Mouse (Mus musculus) forebrain, embryonic 14.5 days (tissue): ENCODE data around the gene Sdhb. TPM values are rescaled to one million over a fixed set of nuclear protein-coding genes. Genes with fewer than 3 reads are reported as not detected.
A peak's percentile ranks its signal among the peaks of the same experiment; 100 is the strongest.

Experiments used
- ATAC-seq: fragments of 200-750 bp; cut with Nextera tagmentation; 2 replicates; pipeline ENCODE4 v1.8.0; 2017; ENCODE audit warnings: mild to moderate bottlenecking, moderate library complexity
- DNase-seq: peaks from one replicate; pipeline ENCODE4 v3.0.0-alpha.2; 2015; ENCODE audit warnings: low spot score
- H3K27ac ChIP-seq: fragments of 300-500 bp; sonication (generic); 2 replicates; pipeline ENCODE4 v1.5.1; 2014; ENCODE audit warnings: low read depth, mild to moderate bottlenecking, control low read depth, low read length, moderate library complexity
- H3K27me3 ChIP-seq: fragments of 300-500 bp; sonication (generic); replicated peaks from 2 replicates; pipeline ENCODE4 v1.6.1; 2014; ENCODE audit warnings: low read length, control low read depth, mixed read lengths; ENCODE audit not compliant: control insufficient read depth, insufficient read depth
- H3K36me3 ChIP-seq: fragments of 300-500 bp; sonication (generic); 2 replicates; pipeline ENCODE4 v1.6.1; 2014; ENCODE audit warnings: low read length, control low read depth; ENCODE audit not compliant: control insufficient read depth, insufficient read depth
- H3K4me1 ChIP-seq: fragments of 300-500 bp; sonication (generic); 2 replicates; pipeline ENCODE4 v1.6.1; 2014; ENCODE audit warnings: antibody characterized with exemption, low read length, control low read depth; ENCODE audit not compliant: control insufficient read depth, insufficient read depth
- H3K4me2 ChIP-seq: fragments of 300-500 bp; sonication (generic); 2 replicates; pipeline ENCODE4 v1.6.1; 2014; ENCODE audit warnings: mild to moderate bottlenecking, control low read depth, low read length
- H3K4me3 ChIP-seq: fragments of 300-500 bp; sonication (generic); 2 replicates; pipeline ENCODE4 v1.5.1; 2014; ENCODE audit warnings: low read depth, low read length, control low read depth
- H3K9ac ChIP-seq: fragments of 300-500 bp; sonication (generic); 2 replicates; pipeline ENCODE4 v1.6.1; 2014; ENCODE audit warnings: mild to moderate bottlenecking, low read length, control low read depth, moderate library complexity
- H3K9me3 ChIP-seq: fragments of 300-500 bp; sonication (generic); replicated peaks from 2 replicates; pipeline ENCODE4 v1.6.1; 2016; ENCODE audit warnings: low read length, control low read depth, mixed read lengths; ENCODE audit not compliant: control insufficient read depth
- WGBS: fragments of 180-500 bp; shearing (Covaris S2); extraction: QIAGEN DNeasy Blood & Tissue Kit; methylation state at CpG from one replicate; pipeline ENCODE4 v1.1.7; 2014; 5-methylcytosine and 5-hydroxymethylcytosine counted together
- polyA plus RNA-seq: library from polyadenylated mRNA; unstranded; fragments of >200 nt; fragmentation: Nextera tagmentation; extraction: Ambion mirVana; gene quantifications from 2 replicates; pipeline ENCODE4 v1.2.1, GENCODE M21; 2014

Gene Sdhb
- 508 and 541 TPM in 2 replicates for polyA plus RNA-seq

DNA sequence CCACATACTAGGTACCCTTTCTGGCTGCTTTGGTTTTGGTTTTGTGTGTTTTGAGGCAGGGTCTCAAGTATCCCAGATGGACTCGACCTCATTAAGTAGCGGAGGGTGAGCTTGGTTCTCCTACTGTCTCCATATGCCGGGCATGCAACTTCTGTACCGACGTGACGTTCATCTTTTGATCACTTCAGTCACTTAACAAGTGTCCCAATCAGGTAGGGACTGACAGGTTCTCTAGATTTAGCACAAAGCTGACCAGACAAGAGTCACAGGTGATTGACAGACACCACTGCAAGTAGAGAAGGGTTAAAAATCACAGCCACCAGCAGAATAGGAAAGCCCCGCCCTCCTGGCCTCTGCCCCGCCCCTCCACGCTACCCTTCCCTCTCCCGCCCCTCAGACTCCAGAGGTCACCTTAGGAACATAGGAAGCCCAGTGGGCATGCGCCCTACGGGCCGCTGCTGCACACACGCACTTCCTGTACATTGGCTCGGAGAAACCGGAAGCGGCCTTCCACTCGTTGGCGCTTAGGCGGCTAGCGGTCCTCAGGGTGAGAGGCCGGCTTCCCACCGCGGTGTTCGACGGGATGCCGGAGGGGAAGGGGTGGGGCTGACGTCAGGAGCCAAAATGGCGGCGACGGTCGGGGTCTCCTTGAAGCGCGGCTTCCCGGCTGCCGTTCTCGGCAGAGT, at the start of gene Sdhb:
TSS of gene Sdhb (plus strand) at position 423 of the 686 bp plus-strand sequence.
- peak within 1 kb of the TSS; percentile 59 for H3K4me3 ChIP-seq
- DNase-seq (peak; percentile 99), ATAC-seq (peak; percentile 95)
- H3K36me3 ChIP-seq: no peaks in the 10 kb centered on the region
- H3K4me2 ChIP-seq: peak within 1 kb of the TSS; percentile 98
- no peaks in the 10 kb centered on the region for H3K27me3 ChIP-seq
- H3K27ac ChIP-seq: peak within 1 kb of the TSS; percentile 28
- peaks cover 15% of the 10 kb centered on the region for H3K4me1 ChIP-seq
- no peaks in the 10 kb centered on the region for H3K9me3 ChIP-seq
- peak within 1 kb of the TSS; percentile 74 for H3K9ac ChIP-seq
- 2% methylated on average over 37 of the region's 37 CpGs for WGBS

- no peak overlapping the region for H3K9ac ChIP-seq
- ATAC-seq (no peak), DNase-seq (no peak)
- H3K9me3 ChIP-seq: no peaks in the 10 kb centered on the region
- no peak overlapping the region for H3K4me3 ChIP-seq
- H3K27me3 ChIP-seq: peaks cover 9% of the 10 kb centered on the region; the same call in 1 of the 2 replicates
- 0 out of 2 replicates have a peak, but pooled peaks cover 2% of the 10 kb centered on the region for H3K4me1 ChIP-seq
- H3K27ac ChIP-seq: no peak overlapping the region
- no peaks in the 10 kb centered on the region for H3K36me3 ChIP-seq
- WGBS: 92% methylated on average over 9 of the region's 9 CpGs
- no peak overlapping the region for H3K4me2 ChIP-seq
Measured at GRCm38 (mm10) chr4:140911416-140911815, 49.6 kb upstream of the Sdhb start.

DNA sequence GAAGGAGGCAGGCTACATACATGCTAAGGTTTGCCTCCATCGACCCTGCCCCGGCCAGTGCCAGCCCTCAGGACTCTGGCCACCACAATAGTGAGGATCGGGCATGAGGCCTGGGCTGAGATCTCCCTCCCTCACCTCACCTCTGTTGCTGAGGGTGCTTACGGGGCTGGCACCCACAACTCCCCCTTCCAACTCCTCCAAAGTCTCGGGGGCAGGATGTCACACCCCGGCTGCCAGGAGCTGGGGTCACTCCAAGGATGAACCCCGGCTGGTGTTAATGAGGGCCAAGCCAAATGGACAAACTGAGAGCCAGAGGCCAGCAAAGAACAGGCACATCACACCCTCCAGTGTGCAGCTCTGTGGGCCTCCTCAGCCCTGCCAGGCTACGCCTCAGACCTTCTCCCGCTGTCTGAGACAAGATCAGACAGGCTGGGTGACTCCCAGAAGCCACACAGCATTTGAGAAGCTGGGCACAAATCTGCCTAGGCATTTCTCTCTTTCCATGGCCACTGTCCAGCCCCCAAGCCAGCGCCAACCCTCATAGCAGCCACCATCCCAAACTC, 48.7 kb upstream of the Sdhb start:
- no peak for DNase-seq
- H3K4me3 ChIP-seq: no peak overlapping the region
- WGBS: 85% methylated on average over 10 of the region's 10 CpGs
- peaks cover 5% of the 10 kb centered on the region; the same call in 1 of the 2 replicates for H3K27me3 ChIP-seq
- no peaks in the 10 kb centered on the region for H3K9me3 ChIP-seq
- 0 out of 2 replicates have a peak, but pooled peaks cover 2% of the 10 kb centered on the region for H3K4me1 ChIP-seq
- ATAC-seq: no peak
- no peak overlapping the region for H3K9ac ChIP-seq
- H3K4me2 ChIP-seq: no peak overlapping the region
- H3K27ac ChIP-seq: no peak overlapping the region
- H3K36me3 ChIP-seq: no peaks in the 10 kb centered on the region

DNA sequence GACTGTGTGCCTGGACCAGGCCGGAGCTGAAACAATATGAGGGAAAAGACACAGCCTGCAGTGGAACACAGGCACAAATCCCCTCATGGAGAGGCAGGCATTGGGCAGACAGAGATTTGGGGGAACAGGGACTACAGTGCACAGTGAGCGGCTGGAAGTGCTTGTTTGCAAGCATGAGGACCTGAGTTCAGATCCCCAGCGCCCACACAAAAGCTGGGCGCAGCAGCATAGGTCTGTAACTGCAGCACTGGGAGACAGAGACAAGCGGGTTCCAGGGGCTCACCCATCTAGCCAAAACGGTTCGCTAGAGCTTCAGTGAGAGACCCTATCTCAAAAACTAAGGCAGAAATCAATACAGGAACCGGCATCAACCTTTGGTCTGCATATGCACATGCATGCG, 47.4 kb upstream of the Sdhb start:
- 0 out of 2 replicates have a peak, but pooled peaks cover 2% of the 10 kb centered on the region for H3K4me1 ChIP-seq
- DNase-seq: no peak
- H3K4me2 ChIP-seq: no peak overlapping the region
- 91% methylated on average over 9 of the region's 9 CpGs for WGBS
- H3K9ac ChIP-seq: no peak overlapping the region
- ATAC-seq: no peak
- no peaks in the 10 kb centered on the region for H3K36me3 ChIP-seq
- H3K4me3 ChIP-seq: no peak overlapping the region
- no peaks in the 10 kb centered on the region for H3K9me3 ChIP-seq
- H3K27me3 ChIP-seq: no peaks in the 10 kb centered on the region
- no peak overlapping the region for H3K27ac ChIP-seq

GRCm38 (mm10) chr4:140914731-140915131, 46.3 kb upstream of the Sdhb start:
- DNase-seq: no peak
- WGBS: 38% methylated on average over 6 of the region's 6 CpGs
- no peaks in the 10 kb centered on the region for H3K9me3 ChIP-seq

DNA sequence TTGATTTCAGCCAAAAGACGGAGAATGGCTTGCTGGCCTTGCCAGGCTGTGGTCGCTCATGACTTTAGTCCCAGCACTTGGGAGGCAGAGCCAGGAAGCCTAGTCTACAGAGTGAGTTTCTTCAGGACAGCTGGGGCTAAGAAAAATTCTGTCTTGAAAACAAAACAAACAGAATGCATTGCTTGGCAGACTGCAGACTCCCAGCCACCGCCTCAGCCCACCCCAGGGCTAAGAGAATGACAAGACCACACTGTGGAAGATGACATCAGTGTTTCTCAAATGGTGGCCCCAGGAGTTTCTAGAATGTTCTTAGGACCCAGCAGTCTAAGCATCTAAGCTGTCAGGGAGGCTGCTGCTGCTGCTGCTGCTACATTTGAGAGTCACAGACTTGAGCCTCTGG, 45.8 kb upstream of the Sdhb start:
- no peaks in the 10 kb centered on the region for H3K36me3 ChIP-seq
- H3K4me2 ChIP-seq: no peak overlapping the region
- no peaks in the 10 kb centered on the region for H3K27me3 ChIP-seq
- ATAC-seq (no peak), DNase-seq (no peak)
- H3K27ac ChIP-seq: no peak overlapping the region
- WGBS: 71% methylated on average over 3 of the region's 3 CpGs
- no peak overlapping the region for H3K9ac ChIP-seq
- no peaks in the 10 kb centered on the region for H3K9me3 ChIP-seq
- no peak overlapping the region for H3K4me3 ChIP-seq
- H3K4me1 ChIP-seq: 0 out of 2 replicates have a peak, but pooled peaks cover 2% of the 10 kb centered on the region

More at GRCm38 (mm10) chr4:140914731-140915131, 46.3 kb upstream of the Sdhb start:
- Histone ChIP-seq H3K27ac (no peak overlapping the region), H3K9ac (no peak overlapping the region), H3K4me1 (0 out of 2 replicates have a peak, but pooled peaks cover 2% of the 10 kb centered on the region), H3K4me3 (no peak overlapping the region), H3K27me3 (no peaks in the 10 kb centered on the region), H3K4me2 (no peak overlapping the region), H3K36me3 (no peaks in the 10 kb centered on the region)
- ATAC-seq: no peak

DNA sequence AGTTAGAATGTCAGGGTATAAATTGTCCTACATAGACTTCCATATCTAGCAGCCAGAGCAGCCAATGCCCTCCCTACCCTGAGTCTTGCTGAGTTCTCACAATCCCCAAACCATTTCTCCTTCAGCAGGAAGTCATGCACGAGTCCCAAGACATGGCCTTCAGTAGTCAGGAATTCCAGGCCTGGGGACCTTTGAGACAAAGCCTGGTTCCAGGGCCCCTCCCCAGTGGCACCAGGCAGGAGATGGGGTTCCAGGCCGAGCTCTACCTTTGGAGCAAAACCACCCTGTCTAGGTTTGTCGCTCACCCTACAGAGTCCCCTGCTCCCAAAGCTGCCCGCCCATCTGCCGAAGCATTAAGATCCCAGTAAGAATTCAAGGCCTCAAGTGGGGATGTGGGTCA, 44.7 kb upstream of the Sdhb start:
- no peaks in the 10 kb centered on the region for H3K27me3 ChIP-seq
- no peaks in the 10 kb centered on the region for H3K4me1 ChIP-seq
- ATAC-seq (no peak), DNase-seq (no peak)
- no peak overlapping the region for H3K4me2 ChIP-seq
- no peak overlapping the region for H3K9ac ChIP-seq
- 90% methylated on average over 5 of the region's 5 CpGs for WGBS
- H3K4me3 ChIP-seq: no peak overlapping the region
- no peak overlapping the region for H3K27ac ChIP-seq
- no peaks in the 10 kb centered on the region for H3K36me3 ChIP-seq
- no peaks in the 10 kb centered on the region for H3K9me3 ChIP-seq

GRCm38 (mm10) chr4:140917451-140917850, 43.6 kb upstream of the Sdhb start:
- WGBS: 87% methylated on average over 9 of the region's 9 CpGs
- ATAC-seq: no peak
- Histone ChIP-seq H3K36me3 (no peaks in the 10 kb centered on the region), H3K4me1 (no peaks in the 10 kb centered on the region), H3K9ac (no peak overlapping the region), H3K27me3 (no peaks in the 10 kb centered on the region), H3K27ac (no peak overlapping the region), H3K4me3 (no peak overlapping the region), H3K9me3 (no peaks in the 10 kb centered on the region), H3K4me2 (no peak overlapping the region)
- no peak for DNase-seq
